Comparison of ENCODE assay signal across 9 mouse cellular contexts in genomic region chr2:32538461-32538860, GRCm38 (mm10). TPM values are rescaled to one million over a fixed set of nuclear protein-coding genes. Genes with fewer than 3 reads are reported as not detected.
DNase-seq lines count a peak whose midpoint lies in the region; ATAC-seq and TF ChIP-seq lines count a peak whose summit lies in the region.
"Had no signal": no experiment of that assay in that cellular context is flagged by ENCODE, and none has a peak within 500 bp of the region (broad histone marks: within the 10 kb centered on the region; RNA-seq: fewer than 3 reads in every experiment).

No protein-coding gene starts in this region.

- 67% methylated on average over 4 of the region's 4 CpGs for WGBS in heart, embryonic 14.5 days
- WGBS in hindbrain, embryonic 11.5 days: 75% methylated on average over 4 of the region's 4 CpGs

- H3K4me2 ChIP-seq in heart, embryonic 14.5 days (ENCODE audit: low read length): 0 out of 2 replicates have a peak overlapping the region, but pooled peaks have one; percentile 80
- 0 out of 2 replicates have a peak overlapping the region, but pooled peaks have one; percentile 87 for H3K4me2 ChIP-seq in hindbrain, embryonic 11.5 days (replicated peaks; ENCODE audit: low read depth, low read length)

- intact Hi-C loops in heart, postnatal 14 days (cut with DNase I): no loop called here

- no peaks in the 10 kb centered on the region for H3K9me3 ChIP-seq in heart, embryonic 14.5 days (ENCODE audit: control insufficient read depth, low read length)
- no peaks in the 10 kb centered on the region for H3K9me3 ChIP-seq in hindbrain, embryonic 11.5 days (ENCODE audit: control insufficient read depth, low read length)

- no peak overlapping the region for H3K4me3 ChIP-seq in heart, embryonic 14.5 days (ENCODE audit: control insufficient read depth in 1 of 2, insufficient read depth in 1 of 2, low read depth in 1 of 2, low read length in 2 of 2)
- H3K4me3 ChIP-seq in cortical plate, adult 2 months (ENCODE audit: insufficient read depth, low read length): peak overlapping the region; percentile 67; the same call in 1 of the 2 replicates
- no peak overlapping the region for H3K4me3 ChIP-seq in hindbrain, embryonic 11.5 days (ENCODE audit: low read depth, low read length)

- peaks cover 39 to 59% of the 10 kb centered on the region in 2 experiments for H3K4me1 ChIP-seq in heart, embryonic 14.5 days (ENCODE audit: control insufficient read depth in 2 of 2, insufficient read depth in 2 of 2, low read length in 2 of 2)
- peaks cover 4% of the 10 kb centered on the region; the same call in 1 of the 2 replicates for H3K4me1 ChIP-seq in cortical plate, adult 2 months (ENCODE audit: control insufficient read depth, insufficient read depth, low read length)
- peaks cover 14% of the 10 kb centered on the region for H3K4me1 ChIP-seq in hindbrain, embryonic 11.5 days (replicated peaks; ENCODE audit: control insufficient read depth, insufficient read depth, low read length)

- no peak for TF ChIP-seq POLR2A in cortical plate, adult 2 months (IDR thresholded peaks at IDR 0.05; ENCODE audit: extremely low read depth, insufficient read depth, low read length)

- no peak for TF ChIP-seq CTCF in cortical plate, adult 2 months (IDR thresholded peaks at IDR 0.05; ENCODE audit: extremely low read depth, insufficient read depth, low read length)

- no peaks in the 10 kb centered on the region for H3K36me3 ChIP-seq in heart, embryonic 14.5 days (ENCODE audit: control insufficient read depth, insufficient read depth, low read length)
- no peaks in the 10 kb centered on the region for H3K36me3 ChIP-seq in hindbrain, embryonic 11.5 days (ENCODE audit: control insufficient read depth, insufficient read depth, low read length)

- DNase-seq in heart, postnatal 14 days: no peak
- DNase-seq in hindbrain, embryonic 11.5 days (ENCODE audit: low spot score): no peak
- DNase-seq in lung, postnatal 4 days: peak; percentile 19 to 36
- DNase-seq in frontal cortex, postnatal 25 days (ENCODE audit: low spot score in 2 of 2): no peak
- no peak for DNase-seq in T-cell, adult 2 months (ENCODE audit: low spot score)
- DNase-seq in spleen, postnatal 4 days (ENCODE audit: low spot score in 2 of 2): no peak
- DNase-seq: thymus, adult 18-20 months had no signal

- H3K27me3 ChIP-seq in heart, embryonic 14.5 days (ENCODE audit: control insufficient read depth, insufficient read depth, low read length): no peaks in the 10 kb centered on the region
- H3K27me3 ChIP-seq in hindbrain, embryonic 11.5 days (ENCODE audit: control insufficient read depth, insufficient read depth, low read length): no peaks in the 10 kb centered on the region

- no peak for ATAC-seq in heart, embryonic 14.5 days (ENCODE audit: insufficient number of reproducible peaks, insufficient read depth, low FRiP score, low read depth)
- ATAC-seq in hindbrain, embryonic 11.5 days (ENCODE audit: low FRiP score): no peak

- H3K9ac ChIP-seq in heart, embryonic 14.5 days (ENCODE audit: low read length): peak overlapping the region; percentile 87; the same call in 1 of the 2 replicates
- no peak overlapping the region for H3K9ac ChIP-seq in hindbrain, embryonic 11.5 days (ENCODE audit: low read depth, low read length)

- no peak overlapping the region for H3K27ac ChIP-seq in heart, embryonic 14.5 days (replicated peaks in 1 of 2; ENCODE audit: control insufficient read depth in 1 of 2, insufficient read depth in 1 of 2, low read depth in 2 of 2, low read length in 2 of 2)
- H3K27ac ChIP-seq in cortical plate, adult 2 months (ENCODE audit: insufficient read depth, low read length): no peak overlapping the region
- no peak overlapping the region for H3K27ac ChIP-seq in hindbrain, embryonic 11.5 days (ENCODE audit: low read depth, low read length)

RNA-seq across cellular contexts. Expression of gene Fam102a, which starts 3.3 kb away (rescaled TPM):
- polyA plus RNA-seq in heart, embryonic 14.5 days (2014; fragmentation: Nextera tagmentation; extraction: Ambion mirVana): 5.8 and 6.3 TPM in 2 replicates
- 1 to 10 TPM; 8.6 to 9.7 TPM for total RNA-seq in heart, postnatal 14 days (2021)
- polyA plus RNA-seq in cortical plate, adult 2 months (2012; rRNA removed): 39.2 and 46.7 TPM in 2 replicates
- 9.0 and 9.2 TPM in 2 replicates for polyA plus RNA-seq in hindbrain, embryonic 11.5 days (2014; fragmentation: Nextera tagmentation; extraction: Ambion mirVana)

RNA-seq across cellular contexts. Expression of gene Dpm2, which starts 32.2 kb away (rescaled TPM):
- polyA plus RNA-seq in heart, embryonic 14.5 days (2014; fragmentation: Nextera tagmentation; extraction: Ambion mirVana): 72.9 and 85.0 TPM in 2 replicates
- total RNA-seq in heart, postnatal 14 days (2021): 10 to 100 TPM; 21.4 to 22.7 TPM
- polyA plus RNA-seq in cortical plate, adult 2 months (2012; rRNA removed): 153 and 155 TPM in 2 replicates
- polyA plus RNA-seq in hindbrain, embryonic 11.5 days (2014; fragmentation: Nextera tagmentation; extraction: Ambion mirVana): 115 and 125 TPM in 2 replicates

RNA-seq across cellular contexts. Expression of gene Pip5kl1, which starts 36.1 kb away (rescaled TPM):
- 0.19 TPM in 1 of 2 replicates, not detected in the other for polyA plus RNA-seq in heart, embryonic 14.5 days (2014; fragmentation: Nextera tagmentation; extraction: Ambion mirVana)
- total RNA-seq in heart, postnatal 14 days (2021): not detected
- polyA plus RNA-seq in cortical plate, adult 2 months (2012; rRNA removed): 31.3 and 37.6 TPM in 2 replicates
- polyA plus RNA-seq in hindbrain, embryonic 11.5 days (2014; fragmentation: Nextera tagmentation; extraction: Ambion mirVana): 2.1 and 2.6 TPM in 2 replicates

RNA-seq across cellular contexts. Expression of gene 9430097D07Rik, which starts 37.0 kb away (rescaled TPM):
- polyA plus RNA-seq in heart, embryonic 14.5 days (2014; fragmentation: Nextera tagmentation; extraction: Ambion mirVana): 0.13 TPM in 1 of 2 replicates, not detected in the other
- total RNA-seq in heart, postnatal 14 days (2021): not detected
- 1.0 TPM in 2 replicates for polyA plus RNA-seq in cortical plate, adult 2 months (2012; rRNA removed)
- 0.37 and 0.42 TPM in 2 replicates for polyA plus RNA-seq in hindbrain, embryonic 11.5 days (2014; fragmentation: Nextera tagmentation; extraction: Ambion mirVana)

RNA-seq across cellular contexts. Expression of gene St6galnac4, which starts 48.4 kb away (rescaled TPM):
- polyA plus RNA-seq in heart, embryonic 14.5 days (2014; fragmentation: Nextera tagmentation; extraction: Ambion mirVana): 33.4 and 35.7 TPM in 2 replicates
- total RNA-seq in heart, postnatal 14 days (2021): 10 to 100 TPM; 22.8 to 23.6 TPM
- 34.8 and 36.6 TPM in 2 replicates for polyA plus RNA-seq in cortical plate, adult 2 months (2012; rRNA removed)
- 12.9 and 13.4 TPM in 2 replicates for polyA plus RNA-seq in hindbrain, embryonic 11.5 days (2014; fragmentation: Nextera tagmentation; extraction: Ambion mirVana)

Comparison
In these comparisons a context has a peak if more than half of its experiments do, and no peak if none do; other contexts are left out.
1. DNase-seq: peak in lung, postnatal 4 days (2 of 2); none in heart, postnatal 14 days (0 of 2), hindbrain, embryonic 11.5 days (single experiment), frontal cortex, postnatal 25 days (0 of 2), T-cell, adult 2 months (single experiment) and spleen, postnatal 4 days (0 of 2).